Mouse (Mus musculus) heart, adult 2 months (tissue): Measurements from ENCODE around the gene Themis3. TPM values are rescaled to one million over a fixed set of nuclear protein-coding genes. Genes with fewer than 3 reads are reported as not detected.

ENCODE experiments used
- DNase-seq, 2 experiments: peaks; one replicate each; pipeline ENCODE4 v3.0.0; 2021
- H3K27ac ChIP-seq: fragments of 200-600 bp; 2 replicates; pipeline ENCODE4 v1.8.1; 2022
- H3K27me3 ChIP-seq: fragments of 200-500 bp; 2 replicates; pipeline ENCODE4 v1.6.1; 2012; ENCODE audit warnings: mild to moderate bottlenecking, low read length, inconsistent platforms, mixed read lengths; ENCODE audit not compliant: control insufficient read depth, insufficient read depth
- H3K36me3 ChIP-seq: fragments of 200-500 bp; 2 replicates; pipeline ENCODE4 v1.6.1; 2012; ENCODE audit warnings: low read length, inconsistent platforms; ENCODE audit not compliant: control insufficient read depth, insufficient read depth
- H3K4me1 ChIP-seq: fragments of 200-500 bp; 2 replicates; pipeline ENCODE4 v1.6.1; 2011; ENCODE audit warnings: low read length; ENCODE audit not compliant: control insufficient read depth, insufficient read depth
- H3K4me3 ChIP-seq: fragments of 200-600 bp; 2 replicates; pipeline ENCODE4 v1.8.1; 2022
- H3K79me2 ChIP-seq: fragments of 200-500 bp; replicated peaks from 2 replicates; pipeline ENCODE4 v1.6.1; 2012; ENCODE audit warnings: mild to moderate bottlenecking, inconsistent platforms, low read length, moderate library complexity, mixed read lengths; ENCODE audit not compliant: control insufficient read depth, insufficient read depth
- H3K9ac ChIP-seq: fragments of 200-500 bp; 2 replicates; pipeline ENCODE4 v1.6.1; 2012; ENCODE audit warnings: low read depth, mild to moderate bottlenecking, control low read depth, inconsistent platforms, low read length, mixed read lengths
- CTCF ChIP-seq: fragments of 200-600 bp; IDR thresholded peaks from 2 replicates; pipeline ENCODE4 v1.8.1; 2022; ENCODE audit warnings: antibody characterized with exemption, mild to moderate bottlenecking, moderate library complexity
- EP300 ChIP-seq: fragments of 200-500 bp; IDR thresholded peaks from 2 replicates; pipeline ENCODE4 v1.6.1; 2011; ENCODE audit warnings: low read depth, low read length, control low read depth; ENCODE audit not compliant: insufficient read depth
- POLR2A ChIP-seq: fragments of 200-500 bp; IDR thresholded peaks from 2 replicates; pipeline ENCODE4 v1.6.1; 2011; ENCODE audit warnings: mild to moderate bottlenecking, low read depth, low read length, control low read depth; ENCODE audit not compliant: insufficient read depth
- whole genome bisulfite sequencing: fragments of 180-500 bp; shearing (Covaris S2); methylation state at CpG from one replicate; pipeline ENCODE4 v1.1.7; 2018; 5-methylcytosine and 5-hydroxymethylcytosine counted together
- intact Hi-C: fragments of 180-260 bp; cut with DNase I; formaldehyde crosslinking; loops from one replicate; pipeline ENCODE4 v1.15.1; 2025
- long read RNA-seq: library from polyadenylated mRNA; stranded (forward); transcript quantifications from one replicate; pipeline ENCODE4 v2.0.0, GENCODE M21; 2021
- polyA plus RNA-seq: library from polyadenylated mRNA; depleted of rRNA; stranded (reverse); fragments of >200 nt; gene quantifications from 2 replicates; pipeline ENCODE4 v1.2.3, GENCODE M21; 2012; rRNA removed
- total RNA-seq, 2 experiments: library from RNA; stranded (reverse); gene quantifications; 2 replicates each; pipeline ENCODE4 v1.2.3; 2021

Gene Themis3
- total RNA-seq (not detected), polyA plus RNA-seq (not detected in 2 replicates)
- long read RNA-seq = 0 reads

- Histone ChIP-seq H3K36me3 (no peaks in the 10 kb centered on the region), H3K4me1 (no peaks in the 10 kb centered on the region), H3K9ac (no peak within 1 kb of the TSS), H3K79me2 (no peaks in the 10 kb centered on the region), H3K27ac (no peak within 1 kb of the TSS), H3K27me3 (no peaks in the 10 kb centered on the region), H3K4me3 (no peak within 1 kb of the TSS)
- no peak for DNase-seq
- TF ChIP-seq POLR2A (no peak), EP300 (no peak), CTCF (no peak)
- intact Hi-C loops = no loop called here
- 57% methylated on average over 5 of the region's 5 CpGs for WGBS
Measured at GRCm38 (mm10) chr17:66594435-66594834, at the start of gene Themis3. Gene Themis3, minus strand, starts transcription at chr17:66594621.

GRCm38 (mm10) chr17:66637951-66638722 is 43.7 kb upstream of the Themis3 start:
- WGBS = 69% methylated on average over 7 of the region's 7 CpGs
- peak in 1 of 2 experiments; percentile 8 for DNase-seq
- no peak overlapping the region for H3K27ac ChIP-seq
- intact Hi-C loops = no loop called here
- no peaks in the 10 kb centered on the region for H3K36me3 ChIP-seq
- no peak for TF ChIP-seq EP300
- TF ChIP-seq CTCF = no peak
- TF ChIP-seq POLR2A = no peak
- H3K9ac ChIP-seq = no peak overlapping the region
- H3K27me3 ChIP-seq = no peaks in the 10 kb centered on the region
- H3K4me3 ChIP-seq = no peak overlapping the region
- no peaks in the 10 kb centered on the region for H3K79me2 ChIP-seq
- no peaks in the 10 kb centered on the region for H3K4me1 ChIP-seq

- Histone ChIP-seq H3K9ac (no peak overlapping the region), H3K27me3 (no peaks in the 10 kb centered on the region), H3K79me2 (no peaks in the 10 kb centered on the region), H3K4me1 (no peaks in the 10 kb centered on the region), H3K4me3 (no peak overlapping the region), H3K27ac (no peak overlapping the region), H3K36me3 (no peaks in the 10 kb centered on the region)
- DNase-seq = no peak
- WGBS = 75% methylated on average over 13 of the region's 13 CpGs
- TF ChIP-seq CTCF (no peak), EP300 (no peak), POLR2A (no peak)
- intact Hi-C loops = no loop called here
Measured at GRCm38 (mm10) chr17:66619996-66620656, 25.7 kb upstream of the Themis3 start.

- no peak overlapping the region for H3K9ac ChIP-seq
- H3K27ac ChIP-seq = no peak overlapping the region
- no peaks in the 10 kb centered on the region for H3K79me2 ChIP-seq
- no peaks in the 10 kb centered on the region for H3K4me1 ChIP-seq
- TF ChIP-seq POLR2A = no peak
- no peak for TF ChIP-seq EP300
- no peak for DNase-seq
- WGBS = 81% methylated on average over 3 of the region's 3 CpGs
- no peaks in the 10 kb centered on the region for H3K36me3 ChIP-seq
- no peak overlapping the region for H3K4me3 ChIP-seq
- intact Hi-C loops = no loop called here
- H3K27me3 ChIP-seq = no peaks in the 10 kb centered on the region
Measured at GRCm38 (mm10) chr17:66619255-66619826, 24.9 kb upstream of the Themis3 start.

GRCm38 (mm10) chr17:66610032-66610431 is 15.6 kb upstream of the Themis3 start:
- H3K27me3 ChIP-seq = no peaks in the 10 kb centered on the region
- H3K4me3 ChIP-seq = no peak overlapping the region
- DNase-seq = no peak
- intact Hi-C loops = no loop called here
- TF ChIP-seq POLR2A (no peak), CTCF (no peak), EP300 (no peak)
- H3K9ac ChIP-seq = no peak overlapping the region
- H3K4me1 ChIP-seq = no peaks in the 10 kb centered on the region
- no peaks in the 10 kb centered on the region for H3K36me3 ChIP-seq
- no peak overlapping the region for H3K27ac ChIP-seq
- no peaks in the 10 kb centered on the region for H3K79me2 ChIP-seq

GRCm38 (mm10) chr17:66604931-66605330 is 10.5 kb upstream of the Themis3 start:
- H3K36me3 ChIP-seq = no peaks in the 10 kb centered on the region
- no peak overlapping the region for H3K9ac ChIP-seq
- no peaks in the 10 kb centered on the region for H3K27me3 ChIP-seq
- WGBS = 67% methylated on average over 5 of the region's 5 CpGs
- intact Hi-C loops = no loop called here
- H3K27ac ChIP-seq = no peak overlapping the region
- H3K4me3 ChIP-seq = no peak overlapping the region
- TF ChIP-seq EP300 (no peak), CTCF (no peak), POLR2A (no peak)
- no peaks in the 10 kb centered on the region for H3K4me1 ChIP-seq
- DNase-seq = no peak
- H3K79me2 ChIP-seq = no peaks in the 10 kb centered on the region
